Mouse (Mus musculus): ENCODE results near the gene Gm49383. TPM values are rescaled to one million over a fixed set of nuclear protein-coding genes. Genes with fewer than 3 reads are reported as not detected.

The Gm49383 gene
- polyA plus RNA-seq, 1 experiment from 2014 or later, result 27.5 TPM

DNA sequence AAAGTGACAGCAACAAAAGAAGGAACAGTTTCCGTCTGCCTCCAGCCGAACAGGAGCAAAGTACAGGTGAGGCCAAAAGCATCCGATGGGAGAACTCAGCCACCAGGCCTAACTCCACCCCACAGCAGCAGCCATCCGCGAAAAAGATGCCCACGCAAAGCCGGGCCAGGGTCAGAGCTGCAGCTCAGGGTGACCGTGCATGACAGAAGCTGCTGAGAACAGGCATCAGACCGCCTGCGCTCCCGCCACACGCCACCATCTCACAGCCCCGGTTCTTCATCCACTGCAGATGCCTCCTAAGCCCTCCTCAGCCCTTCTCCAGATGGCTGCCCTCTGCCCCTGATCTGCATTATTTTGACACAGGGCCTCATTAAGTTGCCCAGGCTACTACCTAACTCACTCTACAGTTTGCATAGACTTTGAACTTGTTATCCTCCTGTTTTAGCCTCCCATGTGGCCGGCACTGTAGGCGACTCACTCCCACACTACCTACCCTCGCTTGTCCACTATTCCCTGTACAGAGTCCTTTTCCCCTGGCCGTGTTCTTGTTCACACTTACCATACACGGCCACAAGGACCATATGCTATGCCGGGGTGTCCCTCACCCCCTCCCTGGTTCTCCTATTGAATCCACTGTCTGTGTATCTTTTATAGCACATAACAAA is 23.8 kb upstream of the Gm49383 start:
- WGBS, result 90% methylated on average over 19 of the region's 19 CpGs
- no peak for ATAC-seq (replicated peaks; ENCODE audit: low FRiP score, low TSS enrichment, low read depth)
- Histone ChIP-seq H3K36me3 (ENCODE audit: control insufficient read depth, insufficient read depth, low read length) (peaks cover 58% of the 10 kb centered on the region), H3K4me1 (replicated peaks; ENCODE audit: control insufficient read depth, insufficient read depth, low read length) (no peaks in the 10 kb centered on the region), H3K27ac (ENCODE audit: low read depth) (no peak overlapping the region), H3K9ac (ENCODE audit: low read length) (no peak overlapping the region), H3K9me3 (ENCODE audit: control insufficient read depth, low read length) (no peaks in the 10 kb centered on the region), H3K4me3 (ENCODE audit: low read depth, low read length) (no peak overlapping the region), H3K4me2 (ENCODE audit: low read length) (no peak overlapping the region), H3K27me3 (replicated peaks; ENCODE audit: control insufficient read depth, insufficient read depth, low read length) (no peaks in the 10 kb centered on the region)
- no peak for DNase-seq (ENCODE audit: low spot score)

DNA sequence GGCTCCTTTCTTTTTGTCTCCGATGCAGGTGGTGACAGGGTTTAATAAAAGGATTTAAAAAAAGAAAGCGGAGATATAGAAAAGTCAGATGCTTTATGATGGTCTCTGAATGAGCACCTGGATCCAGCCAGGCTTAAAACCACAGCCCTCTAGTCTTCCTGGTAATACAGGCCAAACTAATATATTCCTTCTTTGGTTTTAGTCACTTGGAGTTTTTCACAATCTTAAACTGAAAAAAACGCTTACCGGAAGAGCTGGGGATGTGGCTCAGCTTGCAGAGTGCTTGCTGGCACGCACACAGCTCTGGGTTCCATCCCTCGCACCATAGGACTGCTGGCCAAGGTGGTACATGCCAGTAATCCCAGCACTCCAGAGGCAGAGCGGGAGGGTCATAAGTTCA is 19.7 kb upstream of the Gm49383 start:
- no peaks in the 10 kb centered on the region for H3K27me3 ChIP-seq (replicated peaks; ENCODE audit: control insufficient read depth, insufficient read depth, low read length)
- no peak for DNase-seq (ENCODE audit: low spot score)
- ATAC-seq (replicated peaks; ENCODE audit: low FRiP score, low TSS enrichment, low read depth), result no peak
- peaks cover 79% of the 10 kb centered on the region for H3K36me3 ChIP-seq (ENCODE audit: control insufficient read depth, insufficient read depth, low read length)
- H3K4me1 ChIP-seq (replicated peaks; ENCODE audit: control insufficient read depth, insufficient read depth, low read length), result no peaks in the 10 kb centered on the region
- no peak overlapping the region for H3K27ac ChIP-seq (ENCODE audit: low read depth)
- 92% methylated on average over 7 of the region's 7 CpGs for WGBS
- H3K9me3 ChIP-seq (ENCODE audit: control insufficient read depth, low read length), result no peaks in the 10 kb centered on the region
- no peak overlapping the region for H3K4me2 ChIP-seq (ENCODE audit: low read length)
- H3K4me3 ChIP-seq (ENCODE audit: low read depth, low read length), result no peak overlapping the region
- no peak overlapping the region for H3K9ac ChIP-seq (ENCODE audit: low read length)

DNA sequence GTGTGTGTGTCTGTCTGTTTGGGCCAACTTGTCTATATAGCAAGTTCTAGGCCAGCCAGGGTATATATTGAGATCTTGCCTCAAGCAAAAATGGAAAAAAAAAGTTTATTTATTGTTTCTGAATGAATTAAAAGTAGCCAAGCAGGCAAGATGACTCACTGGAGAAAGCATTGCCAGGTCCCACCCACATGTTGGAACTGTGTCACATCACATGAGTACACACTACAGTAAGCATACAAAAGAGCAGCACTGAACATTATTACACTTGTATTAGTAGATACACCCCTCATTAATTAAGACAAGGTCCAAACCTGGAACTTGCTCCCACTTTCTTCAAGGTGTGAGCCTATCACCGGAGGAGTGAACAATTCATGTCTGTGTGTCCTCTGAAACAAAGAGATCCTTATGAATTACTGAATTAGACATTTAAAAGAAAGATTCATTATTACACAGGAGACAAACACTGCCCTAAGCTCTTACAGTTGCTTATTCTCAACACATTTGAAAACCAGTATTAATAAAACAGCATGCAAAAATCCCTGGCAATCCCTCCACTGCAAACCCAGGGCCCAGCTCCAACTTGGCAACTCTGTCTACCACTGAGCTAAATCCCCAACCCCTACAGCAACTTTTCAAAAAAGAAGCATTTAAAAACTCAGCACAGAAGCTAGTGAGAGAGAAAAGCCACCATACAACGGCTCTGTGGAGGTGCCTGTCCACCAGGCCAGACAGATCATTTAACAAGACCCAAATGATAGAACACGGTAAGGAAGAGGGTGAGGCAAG is 18.3 kb upstream of the Gm49383 start:
- Histone ChIP-seq H3K36me3 (ENCODE audit: control insufficient read depth, insufficient read depth, low read length) (peaks cover 72% of the 10 kb centered on the region), H3K9me3 (ENCODE audit: control insufficient read depth, low read length) (no peaks in the 10 kb centered on the region), H3K9ac (ENCODE audit: low read length) (no peak overlapping the region), H3K27me3 (replicated peaks; ENCODE audit: control insufficient read depth, insufficient read depth, low read length) (no peaks in the 10 kb centered on the region), H3K4me3 (ENCODE audit: low read depth, low read length) (no peak overlapping the region), H3K27ac (ENCODE audit: low read depth) (no peak overlapping the region), H3K4me2 (ENCODE audit: low read length) (no peak overlapping the region), H3K4me1 (replicated peaks; ENCODE audit: control insufficient read depth, insufficient read depth, low read length) (no peaks in the 10 kb centered on the region)
- ATAC-seq (replicated peaks; ENCODE audit: low FRiP score, low TSS enrichment, low read depth) (no peak), DNase-seq (ENCODE audit: low spot score) (no peak)
- WGBS, result 91% methylated on average over 3 of the region's 3 CpGs

DNA sequence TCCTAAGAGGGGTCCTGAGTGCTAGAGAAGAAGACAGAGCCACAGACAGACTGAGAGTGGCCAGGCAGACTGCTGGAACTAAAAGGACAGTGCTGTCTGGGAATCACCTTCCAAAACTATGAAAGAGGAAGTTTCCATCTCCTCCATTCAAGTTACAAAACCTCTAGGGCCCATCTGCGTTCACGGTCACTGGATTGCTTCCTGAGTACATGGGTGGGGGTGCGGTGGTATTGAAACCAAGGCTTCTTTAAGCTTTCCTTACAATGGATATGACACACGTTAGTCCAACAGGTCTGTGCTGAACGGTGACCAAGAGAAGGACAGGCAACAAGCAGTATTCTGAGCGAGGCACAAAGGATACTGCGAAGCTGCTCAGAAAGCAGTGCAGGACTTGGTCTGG is 17.5 kb upstream of the Gm49383 start:
- Histone ChIP-seq H3K9me3 (ENCODE audit: control insufficient read depth, low read length) (no peaks in the 10 kb centered on the region), H3K4me3 (ENCODE audit: low read depth, low read length) (no peak overlapping the region), H3K9ac (ENCODE audit: low read length) (no peak overlapping the region), H3K27me3 (replicated peaks; ENCODE audit: control insufficient read depth, insufficient read depth, low read length) (no peaks in the 10 kb centered on the region), H3K27ac (ENCODE audit: low read depth) (no peak overlapping the region), H3K4me1 (replicated peaks; ENCODE audit: control insufficient read depth, insufficient read depth, low read length) (no peaks in the 10 kb centered on the region), H3K36me3 (ENCODE audit: control insufficient read depth, insufficient read depth, low read length) (peaks cover 70% of the 10 kb centered on the region), H3K4me2 (ENCODE audit: low read length) (no peak overlapping the region)
- DNase-seq (ENCODE audit: low spot score), result no peak
- ATAC-seq (replicated peaks; ENCODE audit: low FRiP score, low TSS enrichment, low read depth), result no peak
- WGBS, result 93% methylated on average over 7 of the region's 7 CpGs

DNA sequence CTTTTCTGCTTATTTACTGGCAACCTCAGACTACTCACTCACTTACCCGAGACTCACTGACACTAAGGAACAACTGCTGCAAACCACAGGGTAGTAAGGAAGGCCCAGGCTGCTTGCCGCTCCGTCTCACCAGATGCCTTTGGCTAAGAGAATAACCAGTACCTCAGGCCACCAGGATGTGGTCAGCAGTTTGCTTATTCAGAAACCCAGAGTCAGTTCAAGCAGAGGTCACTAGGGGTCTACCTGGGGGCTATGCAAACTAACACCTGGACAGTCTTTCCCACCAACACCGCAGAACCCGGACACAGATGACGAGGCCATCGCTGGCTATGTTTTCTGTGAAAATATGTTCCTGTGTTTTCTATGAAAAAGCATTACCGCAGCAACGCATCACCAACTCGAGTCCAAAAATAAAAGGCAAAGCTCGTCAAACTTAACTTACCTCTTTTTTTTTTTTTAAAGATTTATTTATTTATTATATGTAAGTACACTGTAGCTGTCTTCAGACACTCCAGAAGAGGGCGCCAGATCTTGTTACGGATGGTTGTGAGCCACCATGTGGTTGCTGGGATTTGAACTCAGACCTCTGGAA is 16.4 kb upstream of the Gm49383 start:
- ATAC-seq (replicated peaks; ENCODE audit: low FRiP score, low TSS enrichment, low read depth) (no peak), DNase-seq (ENCODE audit: low spot score) (no peak)
- Histone ChIP-seq H3K27ac (ENCODE audit: low read depth) (no peak overlapping the region), H3K4me2 (ENCODE audit: low read length) (no peak overlapping the region), H3K36me3 (ENCODE audit: control insufficient read depth, insufficient read depth, low read length) (peaks cover 75% of the 10 kb centered on the region), H3K4me3 (ENCODE audit: low read depth, low read length) (no peak overlapping the region), H3K4me1 (replicated peaks; ENCODE audit: control insufficient read depth, insufficient read depth, low read length) (no peaks in the 10 kb centered on the region), H3K9me3 (ENCODE audit: control insufficient read depth, low read length) (no peaks in the 10 kb centered on the region), H3K27me3 (replicated peaks; ENCODE audit: control insufficient read depth, insufficient read depth, low read length) (no peaks in the 10 kb centered on the region), H3K9ac (ENCODE audit: low read length) (no peak overlapping the region)
- 95% methylated on average over 13 of the region's 13 CpGs for WGBS

DNA sequence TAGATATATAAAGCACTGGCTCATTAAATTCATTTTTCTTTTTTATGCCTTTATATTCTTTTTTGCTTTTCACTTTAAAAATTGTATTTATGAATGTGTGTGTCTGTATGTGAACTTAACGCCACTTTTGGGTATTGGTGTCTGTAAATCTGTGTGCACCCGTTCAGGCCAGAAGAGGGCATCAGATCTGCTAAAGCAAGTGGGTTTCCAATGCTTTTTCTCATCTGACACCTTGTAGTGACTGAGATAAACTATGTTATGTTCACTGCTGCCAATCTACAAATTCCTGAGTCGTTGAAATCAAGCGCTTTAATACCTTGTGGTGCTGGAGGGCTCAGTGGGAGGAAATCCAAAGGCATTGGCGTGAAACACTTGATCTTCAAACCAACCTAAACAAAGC is 14.2 kb upstream of the Gm49383 start:
- Histone ChIP-seq H3K4me3 (ENCODE audit: low read depth, low read length) (no peak overlapping the region), H3K9ac (ENCODE audit: low read length) (no peak overlapping the region), H3K4me1 (replicated peaks; ENCODE audit: control insufficient read depth, insufficient read depth, low read length) (no peaks in the 10 kb centered on the region), H3K4me2 (ENCODE audit: low read length) (no peak overlapping the region), H3K9me3 (ENCODE audit: control insufficient read depth, low read length) (no peaks in the 10 kb centered on the region), H3K27me3 (replicated peaks; ENCODE audit: control insufficient read depth, insufficient read depth, low read length) (no peaks in the 10 kb centered on the region), H3K36me3 (ENCODE audit: control insufficient read depth, insufficient read depth, low read length) (peaks cover 80% of the 10 kb centered on the region), H3K27ac (ENCODE audit: low read depth) (no peak overlapping the region)
- whole genome bisulfite sequencing, result 81% methylated on average over 5 of the region's 5 CpGs
- ATAC-seq (replicated peaks; ENCODE audit: low FRiP score, low TSS enrichment, low read depth) (no peak), DNase-seq (ENCODE audit: low spot score) (no peak)

DNA sequence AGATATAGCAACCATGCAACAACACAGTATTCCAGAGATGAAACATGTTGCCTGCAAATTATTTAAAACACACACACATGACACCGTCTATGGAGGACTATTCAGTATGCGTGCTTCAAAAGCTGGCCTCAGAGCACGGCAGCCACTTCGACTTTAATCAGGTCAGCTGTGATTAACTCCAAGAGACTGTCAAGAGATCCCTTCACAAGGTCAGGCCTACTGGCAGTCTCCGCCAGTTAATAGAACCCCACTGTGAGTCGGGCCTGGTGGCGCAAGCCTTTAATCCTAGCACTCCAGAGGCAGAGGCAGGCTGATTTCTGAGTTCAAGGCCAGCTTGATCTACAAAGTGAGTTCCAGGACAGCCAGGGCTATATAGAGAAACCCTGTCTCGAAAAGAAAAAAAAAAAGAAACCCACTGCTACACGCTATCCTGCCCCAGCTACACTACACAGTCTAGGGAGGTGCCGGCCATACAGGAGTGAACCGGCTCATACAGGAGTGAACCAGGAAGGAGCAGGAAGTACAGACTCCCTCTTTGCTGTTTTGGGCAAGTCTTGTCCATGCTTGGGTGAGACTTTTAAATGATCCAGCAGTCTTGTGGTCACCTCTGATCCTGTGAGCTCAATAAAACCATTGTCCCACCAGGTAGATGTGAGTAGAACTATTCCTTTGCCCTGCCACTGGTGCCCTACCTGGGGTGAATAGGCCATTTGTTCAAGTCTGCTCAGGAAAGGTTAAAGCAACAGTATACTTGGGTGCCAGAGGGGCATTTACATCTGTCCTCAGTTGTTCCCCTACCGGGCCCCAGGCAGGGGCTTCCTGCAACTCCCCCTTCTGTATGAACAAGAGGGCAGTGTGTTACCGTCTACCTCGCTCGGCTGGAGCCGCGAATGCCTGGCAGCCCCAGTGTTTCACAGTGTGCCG is 13.4 kb upstream of the Gm49383 start:
- no peak for ATAC-seq (replicated peaks; ENCODE audit: low FRiP score, low TSS enrichment, low read depth)
- Histone ChIP-seq H3K27me3 (replicated peaks; ENCODE audit: control insufficient read depth, insufficient read depth, low read length) (no peaks in the 10 kb centered on the region), H3K4me3 (ENCODE audit: low read depth, low read length) (no peak overlapping the region), H3K36me3 (ENCODE audit: control insufficient read depth, insufficient read depth, low read length) (peaks cover 77% of the 10 kb centered on the region), H3K9me3 (ENCODE audit: control insufficient read depth, low read length) (no peaks in the 10 kb centered on the region), H3K4me2 (ENCODE audit: low read length) (no peak overlapping the region), H3K9ac (ENCODE audit: low read length) (no peak overlapping the region), H3K4me1 (replicated peaks; ENCODE audit: control insufficient read depth, insufficient read depth, low read length) (no peaks in the 10 kb centered on the region), H3K27ac (ENCODE audit: low read depth) (no peak overlapping the region)
- no peak for DNase-seq (ENCODE audit: low spot score)
- WGBS, result 92% methylated on average over 18 of the region's 18 CpGs

DNA sequence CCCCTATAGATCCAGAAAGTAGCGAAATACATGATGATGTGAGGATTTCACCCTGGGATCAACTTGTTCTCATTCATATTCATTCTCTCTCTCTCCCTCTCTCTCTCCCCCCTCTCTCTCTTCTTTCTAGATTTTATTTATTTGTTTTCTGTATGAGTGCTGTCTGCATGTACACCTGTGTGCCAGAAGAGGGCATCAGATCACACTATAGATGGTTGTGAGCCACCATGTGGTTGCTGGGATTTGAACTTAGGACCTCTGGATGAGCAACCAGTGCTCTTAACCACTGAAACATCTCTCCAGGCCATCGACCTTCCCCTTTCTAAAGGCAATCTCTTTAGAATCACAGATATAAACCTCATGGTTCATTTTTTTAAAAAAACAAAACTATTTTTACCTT is 11.6 kb upstream of the Gm49383 start:
- DNase-seq (ENCODE audit: low spot score) (no peak), ATAC-seq (replicated peaks; ENCODE audit: low FRiP score, low TSS enrichment, low read depth) (no peak)
- Histone ChIP-seq H3K27ac (ENCODE audit: low read depth) (no peak overlapping the region), H3K36me3 (ENCODE audit: control insufficient read depth, insufficient read depth, low read length) (peaks cover 65% of the 10 kb centered on the region), H3K4me2 (ENCODE audit: low read length) (no peak overlapping the region), H3K27me3 (replicated peaks; ENCODE audit: control insufficient read depth, insufficient read depth, low read length) (no peaks in the 10 kb centered on the region), H3K9me3 (ENCODE audit: control insufficient read depth, low read length) (no peaks in the 10 kb centered on the region), H3K4me3 (ENCODE audit: low read depth, low read length) (no peak overlapping the region), H3K4me1 (replicated peaks; ENCODE audit: control insufficient read depth, insufficient read depth, low read length) (no peaks in the 10 kb centered on the region), H3K9ac (ENCODE audit: low read length) (no peak overlapping the region)
- 90% methylated on average over 2 of the region's 2 CpGs for WGBS

All from intestine, embryonic 14.5 days (tissue).